Mouse (Mus musculus) olfactory bulb, adult 2 months (tissue): ENCODE results near the gene Gm11639. TPM values are rescaled to one million over a fixed set of nuclear protein-coding genes. Genes with fewer than 3 reads are reported as not detected.

Experiments
- H3K27ac ChIP-seq: fragments of 200-500 bp; 2 replicates; pipeline ENCODE4 v1.5.1; 2012; ENCODE audit warnings: low read depth, low read length; ENCODE audit not compliant: insufficient read depth
- H3K4me1 ChIP-seq: fragments of 200-500 bp; 2 replicates; pipeline ENCODE4 v1.6.1; 2012; ENCODE audit warnings: low read length; ENCODE audit not compliant: control insufficient read depth, insufficient read depth
- H3K4me3 ChIP-seq: fragments of 200-500 bp; 2 replicates; pipeline ENCODE4 v1.5.1; 2012; ENCODE audit warnings: mild to moderate bottlenecking, low read depth, low read length, moderate library complexity; ENCODE audit not compliant: insufficient read depth
- CTCF ChIP-seq: fragments of 200-500 bp; IDR thresholded peaks from 2 replicates; pipeline ENCODE4 v1.5.1; 2012; ENCODE audit warnings: low read depth, mild to moderate bottlenecking, low read length, moderate library complexity; ENCODE audit not compliant: insufficient read depth
- POLR2A ChIP-seq: fragments of 200-500 bp; IDR thresholded peaks from 2 replicates; pipeline ENCODE4 v1.6.1; 2012; ENCODE audit warnings: mild to moderate bottlenecking, low read depth, low read length, moderate library complexity; ENCODE audit not compliant: insufficient read depth
- WGBS: fragments of 180-500 bp; shearing (Covaris S2); methylation state at CpG from one replicate; pipeline ENCODE4 v1.1.7; 2018; 5-methylcytosine and 5-hydroxymethylcytosine counted together
- polyA plus RNA-seq: library from polyadenylated mRNA; stranded (reverse); fragments of >200 nt; gene quantifications from 2 replicates; pipeline ENCODE4 v1.2.4, GENCODE M21; 2012; ENCODE audit warnings: low replicate concordance; ENCODE audit not compliant: missing spikeins, insufficient read depth, insufficient read length

The Gm11639 gene
- polyA plus RNA-seq, 1 experiment, result not detected

- no peak overlapping the region for H3K4me3 ChIP-seq
- no peaks in the 10 kb centered on the region for H3K4me1 ChIP-seq
- WGBS, result 36% methylated on average over 2 of the region's 2 CpGs
- TF ChIP-seq POLR2A (no peak), CTCF (no peak)
- no peak overlapping the region for H3K27ac ChIP-seq
Measured at GRCm38 (mm10) chr11:104778796-104779195, 93.3 kb downstream of the Gm11639 start.

GRCm38 (mm10) chr11:104944723-104945122 lies 259.2 kb downstream of the Gm11639 start:
- H3K27ac ChIP-seq, result no peak overlapping the region
- H3K4me1 ChIP-seq, result no peaks in the 10 kb centered on the region
- H3K4me3 ChIP-seq, result no peak overlapping the region
- 85% methylated on average over 2 of the region's 2 CpGs for WGBS
- TF ChIP-seq POLR2A (no peak), CTCF (no peak)

- 64% methylated on average over 4 of the region's 4 CpGs for WGBS
Measured at GRCm38 (mm10) chr11:104952349-104952748, 266.8 kb downstream of the Gm11639 start.

GRCm38 (mm10) chr11:104967862-104968261 lies 282.4 kb downstream of the Gm11639 start:
- Histone ChIP-seq H3K4me3 (no peak overlapping the region), H3K27ac (no peak overlapping the region), H3K4me1 (no peaks in the 10 kb centered on the region)
- WGBS, result 97% methylated on average over 1 of the region's 1 CpGs
- TF ChIP-seq POLR2A, result no peak
- no peak for TF ChIP-seq CTCF

More at GRCm38 (mm10) chr11:104952349-104952748, 266.8 kb downstream of the Gm11639 start:
- Histone ChIP-seq H3K4me3 (no peak overlapping the region), H3K27ac (no peak overlapping the region), H3K4me1 (no peaks in the 10 kb centered on the region)
- no peak for TF ChIP-seq CTCF
- TF ChIP-seq POLR2A, result no peak

GRCm38 (mm10) chr11:104968388-104968787 lies 282.9 kb downstream of the Gm11639 start:
- TF ChIP-seq POLR2A (no peak), CTCF (no peak)
- 98% methylated on average over 2 of the region's 2 CpGs for whole genome bisulfite sequencing

GRCm38 (mm10) chr11:104971322-104971721 lies 285.8 kb downstream of the Gm11639 start:
- Histone ChIP-seq H3K27ac (no peak overlapping the region), H3K4me1 (no peaks in the 10 kb centered on the region), H3K4me3 (no peak overlapping the region)
- 12% methylated on average over 4 of the region's 4 CpGs for WGBS
- TF ChIP-seq CTCF (no peak), POLR2A (no peak)

More at GRCm38 (mm10) chr11:104968388-104968787, 282.9 kb downstream of the Gm11639 start:
- H3K27ac ChIP-seq, result no peak overlapping the region
- H3K4me1 ChIP-seq, result no peaks in the 10 kb centered on the region
- no peak overlapping the region for H3K4me3 ChIP-seq

- 56% methylated on average over 8 of the region's 8 CpGs for WGBS
- no peak overlapping the region for H3K27ac ChIP-seq
- TF ChIP-seq POLR2A (no peak), CTCF (no peak)
Measured at GRCm38 (mm10) chr11:104972480-104972879, 287.0 kb downstream of the Gm11639 start.

GRCm38 (mm10) chr11:104977976-104978375 lies 292.5 kb downstream of the Gm11639 start:
- Histone ChIP-seq H3K4me1 (no peaks in the 10 kb centered on the region), H3K27ac (no peak overlapping the region), H3K4me3 (no peak overlapping the region)
- TF ChIP-seq POLR2A, result no peak
- TF ChIP-seq CTCF, result no peak
- WGBS, result 82% methylated on average over 5 of the region's 5 CpGs

More at GRCm38 (mm10) chr11:104972480-104972879, 287.0 kb downstream of the Gm11639 start:
- Histone ChIP-seq H3K4me1 (no peaks in the 10 kb centered on the region), H3K4me3 (no peak overlapping the region)

- 76% methylated on average over 15 of the region's 15 CpGs for WGBS
- Histone ChIP-seq H3K4me3 (no peak overlapping the region), H3K27ac (no peak overlapping the region), H3K4me1 (no peaks in the 10 kb centered on the region)
- no peak for TF ChIP-seq CTCF
- no peak for TF ChIP-seq POLR2A
Measured at GRCm38 (mm10) chr11:104981342-104982055, 296.0 kb downstream of the Gm11639 start.

- Histone ChIP-seq H3K4me1 (no peaks in the 10 kb centered on the region), H3K27ac (no peak overlapping the region), H3K4me3 (no peak overlapping the region)
- TF ChIP-seq CTCF (no peak), POLR2A (no peak)
- 55% methylated on average over 2 of the region's 2 CpGs for whole genome bisulfite sequencing
Measured at GRCm38 (mm10) chr11:105009232-105009631, 323.7 kb downstream of the Gm11639 start.
